Mouse (Mus musculus) liver, adult 2 months (tissue): Measurements from ENCODE around the gene Tm2d1. TPM values are rescaled to one million over a fixed set of nuclear protein-coding genes. Genes with fewer than 3 reads are reported as not detected.

Experiments used
- DNase-seq: peaks from one replicate; pipeline ENCODE4 v3.0.0-alpha.2; 2011; ENCODE audit warnings: low read depth, low spot score; ENCODE audit errors: extremely low read depth
- H3K27ac ChIP-seq: fragments of 200-500 bp; replicated peaks from 2 replicates; pipeline ENCODE4 v1.5.1; 2012; ENCODE audit warnings: low read depth, mild to moderate bottlenecking, control low read depth, inconsistent platforms, low read length; ENCODE audit not compliant: insufficient read depth
- H3K27me3 ChIP-seq: fragments of 200-500 bp; 2 replicates; pipeline ENCODE4 v1.6.1; 2012; ENCODE audit warnings: mild to moderate bottlenecking, moderate library complexity, low read length, inconsistent platforms; ENCODE audit not compliant: control insufficient read depth, insufficient read depth
- H3K36me3 ChIP-seq: fragments of 200-500 bp; 2 replicates; pipeline ENCODE4 v1.6.1; 2012; ENCODE audit warnings: low read length, inconsistent platforms; ENCODE audit not compliant: control insufficient read depth, insufficient read depth
- H3K4me1 ChIP-seq: fragments of 200-500 bp; 2 replicates; pipeline ENCODE4 v1.6.1; 2011; ENCODE audit warnings: low read length; ENCODE audit not compliant: control insufficient read depth, insufficient read depth
- H3K4me3 ChIP-seq: fragments of 200-500 bp; 2 replicates; pipeline ENCODE4 v1.5.1; 2011; ENCODE audit warnings: low read depth, mild to moderate bottlenecking, control low read depth, low read length, moderate library complexity; ENCODE audit not compliant: insufficient read depth
- H3K79me2 ChIP-seq: fragments of 200-500 bp; 2 replicates; pipeline ENCODE4 v1.6.1; 2012; ENCODE audit warnings: inconsistent platforms, mild to moderate bottlenecking, low read length, moderate library complexity; ENCODE audit not compliant: control insufficient read depth, insufficient read depth
- H3K9ac ChIP-seq: fragments of 200-500 bp; 2 replicates; pipeline ENCODE4 v1.6.1; 2012; ENCODE audit warnings: low read depth, mild to moderate bottlenecking, control low read depth, inconsistent platforms, low read length
- CTCF ChIP-seq: fragments of 200-500 bp; IDR thresholded peaks from 2 replicates; pipeline ENCODE4 v1.5.1; 2011; ENCODE audit warnings: low read depth, low read length, control low read depth
- POLR2A ChIP-seq: fragments of 200-500 bp; IDR thresholded peaks from 2 replicates; pipeline ENCODE4 v1.6.1; 2011; ENCODE audit warnings: low read length, control low read depth; ENCODE audit not compliant: insufficient read depth; ENCODE audit errors: extremely low read depth
- WGBS: fragments of 180-500 bp; shearing (Covaris S2); methylation state at CpG from one replicate; pipeline ENCODE4 v1.1.7; 2018; 5-methylcytosine and 5-hydroxymethylcytosine counted together
- polyA plus RNA-seq: library from polyadenylated mRNA; depleted of rRNA; stranded (reverse); fragments of >200 nt; gene quantifications from 2 replicates; pipeline ENCODE4 v1.2.3, GENCODE M21; 2012
- total RNA-seq: library from RNA; depleted of rRNA; stranded (reverse); fragments of >200 nt; gene quantifications from 2 replicates; pipeline ENCODE4 v1.2.3, GENCODE M21; 2014

Gene Tm2d1
- total and polyA plus RNA-seq, 2 experiments, result 9.2 to 28.1 TPM

DNA sequence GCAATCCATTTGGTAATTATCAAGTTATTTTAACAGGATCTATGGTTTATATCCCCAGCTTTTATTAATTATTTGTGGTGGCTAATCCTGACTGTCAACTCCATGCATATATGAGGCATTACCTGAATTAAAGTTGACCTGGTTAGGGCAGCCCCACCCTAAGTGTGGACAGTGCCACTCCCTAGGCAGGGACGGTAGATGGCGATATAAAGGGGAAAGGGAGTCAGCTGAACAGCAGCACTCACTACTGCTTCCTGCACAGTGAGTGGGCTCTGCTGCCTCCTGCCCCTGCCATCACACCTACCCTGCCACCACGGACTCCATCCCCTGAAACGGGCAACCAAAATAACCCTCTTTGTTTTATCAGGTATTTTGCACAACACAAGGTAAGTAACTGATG lies 7.7 kb downstream of the Tm2d1 start:
- no peak overlapping the region for H3K9ac ChIP-seq
- H3K4me3 ChIP-seq, result no peak overlapping the region
- H3K79me2 ChIP-seq, result peaks cover 7% of the 10 kb centered on the region; the same call in 1 of the 2 replicates
- WGBS, result 75% methylated on average over 4 of the region's 4 CpGs
- TF ChIP-seq POLR2A (no peak), CTCF (peak; percentile 35; the same call in 1 of the 2 replicates)
- no peaks in the 10 kb centered on the region for H3K36me3 ChIP-seq
- H3K27ac ChIP-seq, result no peak overlapping the region
- DNase-seq, result no peak
- H3K27me3 ChIP-seq, result no peaks in the 10 kb centered on the region
- no peaks in the 10 kb centered on the region for H3K4me1 ChIP-seq

DNA sequence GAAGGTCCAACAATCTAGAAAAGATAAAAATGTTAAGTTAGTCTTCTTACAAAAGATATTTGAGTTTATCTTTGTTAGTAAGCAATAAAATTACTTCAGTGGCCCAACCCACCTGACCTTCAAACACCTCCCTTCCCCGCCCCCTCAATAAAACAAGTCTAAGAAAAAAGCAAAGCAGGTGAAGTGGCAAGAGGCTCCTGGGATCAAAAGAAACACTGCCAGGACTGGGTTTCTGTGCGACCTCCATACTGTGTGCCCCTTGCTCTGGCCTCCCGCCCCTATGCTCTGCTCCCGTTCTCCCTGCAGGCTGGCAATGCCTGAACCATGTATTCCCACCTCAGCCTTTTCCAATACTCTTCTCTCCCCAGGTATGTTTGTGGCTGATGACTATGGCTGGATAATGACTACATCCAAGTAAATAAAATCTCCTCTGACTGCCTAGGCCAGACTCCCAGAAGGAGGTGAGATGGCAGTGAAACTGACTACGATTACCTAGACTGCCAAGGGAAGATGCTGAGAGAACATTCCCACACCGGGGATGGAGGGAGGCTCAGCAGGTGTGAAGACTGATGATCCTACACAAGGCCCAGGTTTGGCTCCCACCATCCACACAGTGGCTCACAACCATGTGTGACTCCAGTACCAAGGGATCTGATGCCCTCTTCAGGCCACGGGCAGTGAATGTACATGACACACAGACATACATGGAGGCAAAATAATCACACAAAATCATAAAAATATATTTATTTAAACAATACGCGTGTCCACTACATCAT lies 24.9 kb downstream of the Tm2d1 start:
- TF ChIP-seq POLR2A, result no peak
- no peak for TF ChIP-seq CTCF
- Histone ChIP-seq H3K27me3 (no peaks in the 10 kb centered on the region), H3K36me3 (peaks cover 16% of the 10 kb centered on the region), H3K4me1 (no peaks in the 10 kb centered on the region), H3K4me3 (no peak overlapping the region), H3K9ac (no peak overlapping the region), H3K27ac (no peak overlapping the region), H3K79me2 (no peaks in the 10 kb centered on the region)
- no peak for DNase-seq
- WGBS, result 95% methylated on average over 9 of the region's 9 CpGs

DNA sequence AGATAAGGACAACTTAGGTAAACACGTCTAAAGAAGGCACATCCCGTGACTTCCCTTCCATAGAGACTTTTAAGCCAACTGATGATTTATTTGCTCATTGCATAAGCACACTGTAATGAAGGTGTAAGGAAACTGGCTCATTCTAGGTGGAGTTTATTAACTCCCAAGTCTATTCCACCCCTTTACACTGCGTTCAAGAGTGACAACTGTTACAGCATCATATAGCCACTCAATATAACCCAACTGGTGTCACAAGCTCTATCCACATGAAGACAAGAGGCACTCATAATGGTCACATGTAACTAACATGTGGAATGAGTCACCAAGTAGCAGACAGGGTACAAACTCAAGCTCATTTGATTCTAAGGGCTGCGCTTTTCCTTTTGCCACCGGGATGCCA lies 34.5 kb downstream of the Tm2d1 start:
- no peak overlapping the region for H3K27ac ChIP-seq
- no peak overlapping the region for H3K4me3 ChIP-seq
- no peak overlapping the region for H3K9ac ChIP-seq
- H3K4me1 ChIP-seq, result no peaks in the 10 kb centered on the region
- H3K27me3 ChIP-seq, result no peaks in the 10 kb centered on the region; the same call in 1 of the 2 replicates
- TF ChIP-seq CTCF (no peak), POLR2A (no peak)
- 54% methylated on average over 5 of the region's 5 CpGs for WGBS
- DNase-seq, result peak; percentile 4
- H3K79me2 ChIP-seq, result no peaks in the 10 kb centered on the region
- H3K36me3 ChIP-seq, result peaks cover 2% of the 10 kb centered on the region

DNA sequence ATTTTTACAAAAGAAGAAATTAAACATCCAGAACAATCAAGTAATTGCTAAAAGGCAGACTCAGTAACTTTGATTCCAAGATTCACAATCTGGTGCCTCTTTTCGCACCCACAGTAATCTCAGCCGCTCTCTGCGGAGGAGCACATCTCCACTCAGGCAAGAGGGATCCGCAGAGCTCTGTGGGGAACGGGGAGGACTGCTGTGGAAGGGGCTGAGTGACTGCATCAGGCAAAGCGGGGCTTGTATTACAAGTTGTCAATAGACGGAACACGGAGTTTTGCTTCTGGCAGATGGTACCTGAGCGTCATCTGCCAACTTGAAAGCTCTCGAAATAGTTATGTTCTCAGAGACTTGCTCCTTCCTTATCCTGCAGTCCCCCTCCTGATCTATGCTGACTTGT lies 37.3 kb downstream of the Tm2d1 start:
- Histone ChIP-seq H3K4me3 (no peak overlapping the region), H3K27ac (no peak overlapping the region), H3K27me3 (no peaks in the 10 kb centered on the region; the same call in 1 of the 2 replicates), H3K36me3 (no peaks in the 10 kb centered on the region), H3K4me1 (no peaks in the 10 kb centered on the region), H3K9ac (no peak overlapping the region), H3K79me2 (no peaks in the 10 kb centered on the region)
- WGBS, result 93% methylated on average over 10 of the region's 10 CpGs
- DNase-seq, result no peak
- TF ChIP-seq POLR2A (no peak), CTCF (no peak)

DNA sequence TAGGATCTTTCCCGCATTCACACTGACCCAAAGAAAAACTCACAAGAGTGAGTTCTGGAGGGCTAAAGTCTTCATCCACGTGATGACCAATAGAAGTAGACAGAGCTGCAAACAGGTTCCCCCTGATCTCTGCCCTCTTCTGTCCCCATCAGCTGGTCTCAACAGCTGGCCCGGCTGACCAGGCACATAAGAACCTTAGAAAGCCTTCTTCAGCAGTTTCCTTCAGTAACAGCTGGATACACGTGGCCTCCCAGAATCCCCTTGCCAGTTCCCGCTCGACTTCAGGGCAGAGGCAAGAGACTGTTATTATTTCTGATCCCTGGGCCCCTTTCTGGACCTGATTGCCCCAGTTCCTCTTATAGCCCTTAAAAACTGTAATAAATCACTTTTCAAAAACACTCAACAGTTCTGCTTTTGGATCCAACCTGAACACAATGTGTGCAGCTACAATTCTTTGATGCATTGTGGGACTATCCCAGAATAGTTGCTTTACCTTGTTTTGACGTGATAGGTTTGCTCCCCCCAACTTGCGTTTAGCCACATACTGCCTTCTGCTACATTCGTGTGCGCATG lies 43.0 kb downstream of the Tm2d1 start:
- Histone ChIP-seq H3K27me3 (no peaks in the 10 kb centered on the region), H3K9ac (no peak overlapping the region), H3K79me2 (no peaks in the 10 kb centered on the region), H3K36me3 (no peaks in the 10 kb centered on the region), H3K27ac (no peak overlapping the region), H3K4me1 (no peaks in the 10 kb centered on the region), H3K4me3 (no peak overlapping the region)
- 74% methylated on average over 10 of the region's 10 CpGs for WGBS
- TF ChIP-seq POLR2A, result no peak
- no peak for TF ChIP-seq CTCF
- no peak for DNase-seq
